Mouse (Mus musculus): ENCODE measurements around the gene Ptprd.

Ptprd gene

GRCm38 (mm10) chr4:77248918-77249317, 962.8 kb downstream of the Ptprd start:
- no peak for DNase-seq (ENCODE audit: low spot score in 2 of 2)

- no peak for DNase-seq (ENCODE audit: low spot score in 2 of 2)
Observed at GRCm38 (mm10) chr4:77241852-77242455, 969.8 kb downstream of the Ptprd start.

- no peak for DNase-seq (ENCODE audit: low spot score in 2 of 2)
Observed at GRCm38 (mm10) chr4:77238144-77238543, 973.6 kb downstream of the Ptprd start.

GRCm38 (mm10) chr4:77233243-77233642, 978.5 kb downstream of the Ptprd start:
- no peak for DNase-seq (ENCODE audit: low spot score in 2 of 2)

DNA sequence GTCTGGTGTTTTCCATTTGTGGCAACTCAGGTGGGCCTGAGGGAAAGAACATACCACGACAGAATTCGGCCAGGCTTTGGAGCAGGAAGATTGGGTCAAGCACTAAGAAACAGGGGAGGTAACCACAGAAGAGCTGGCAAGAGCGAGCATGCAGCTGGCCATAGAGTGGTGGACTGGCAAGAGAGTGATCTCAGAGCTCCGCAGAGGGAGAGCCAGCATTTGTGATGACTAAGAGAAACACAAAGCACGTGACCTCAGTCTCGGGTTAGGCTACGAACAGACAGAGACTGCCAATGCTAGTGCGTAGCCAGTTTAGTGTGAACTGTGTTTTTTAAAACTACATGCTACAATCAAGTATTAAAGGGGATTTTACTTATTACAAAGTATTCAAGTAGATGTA, 1042.9 kb downstream of the Ptprd start:
- DNase-seq (ENCODE audit: low spot score in 2 of 2): no peak

GRCm38 (mm10) chr4:77157601-77158000, 1054.2 kb downstream of the Ptprd start:
- DNase-seq (ENCODE audit: low spot score in 2 of 2): no peak

DNA sequence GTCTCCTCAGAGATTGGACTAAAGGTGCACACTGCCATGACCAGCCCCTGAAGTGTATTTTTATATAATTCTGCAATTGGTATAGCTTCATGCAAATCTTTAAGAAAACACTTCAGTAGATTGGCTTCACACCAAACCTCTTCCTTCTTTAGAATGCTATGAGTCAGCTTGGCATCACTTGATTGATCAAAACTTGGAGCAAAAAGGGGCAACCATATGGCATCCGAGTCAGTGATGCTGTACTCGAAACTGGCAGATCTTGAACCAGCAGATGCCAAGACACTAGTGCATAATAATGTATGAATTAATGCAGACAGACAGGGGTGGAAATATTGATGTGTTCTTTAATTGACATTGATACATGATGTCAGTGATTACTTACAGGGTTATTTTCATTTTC, 1056.2 kb downstream of the Ptprd start:
- DNase-seq (ENCODE audit: low spot score in 2 of 2): no peak

- no peak for DNase-seq (ENCODE audit: low spot score in 2 of 2)
Observed at GRCm38 (mm10) chr4:77155037-77155436, 1056.7 kb downstream of the Ptprd start.

DNA sequence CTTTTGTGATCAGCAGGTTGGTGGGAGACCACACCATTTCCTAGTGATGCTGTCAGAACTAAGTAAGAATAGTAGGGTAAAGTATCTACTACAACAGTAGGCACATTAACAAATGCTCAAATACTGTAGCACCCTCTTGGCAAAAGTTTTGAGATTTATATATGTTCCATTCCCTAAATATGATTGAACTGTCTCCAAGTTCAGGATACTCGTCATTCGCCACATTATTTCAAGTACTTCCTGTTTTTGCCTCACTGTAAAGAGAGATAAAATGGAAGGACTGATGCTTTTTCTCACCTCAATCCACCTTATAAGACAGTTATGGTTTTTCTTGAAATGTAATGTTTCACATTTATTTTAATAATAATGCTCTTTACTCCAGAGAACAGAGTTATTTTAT, 1086.9 kb downstream of the Ptprd start:
- no peak for DNase-seq (ENCODE audit: low spot score in 2 of 2)

DNA sequence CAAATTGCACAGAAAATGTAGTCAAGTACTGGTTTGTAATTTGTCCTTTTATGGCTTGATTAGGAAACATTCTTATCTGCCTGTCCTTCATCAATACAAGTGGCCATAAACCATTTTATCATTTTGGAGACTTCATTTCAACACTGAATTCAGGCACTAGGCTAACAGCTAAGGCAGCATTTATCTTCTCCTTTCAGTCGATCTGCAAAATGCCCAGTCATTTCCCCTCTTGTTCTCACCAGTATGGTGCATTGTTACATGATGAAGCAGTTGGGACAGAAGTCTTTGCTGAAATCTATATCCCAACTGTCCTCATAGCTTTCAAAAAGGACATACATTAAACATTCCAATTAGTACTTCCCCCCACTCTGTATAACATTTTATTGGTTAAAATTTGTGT, 1100.9 kb downstream of the Ptprd start:
- no peak for DNase-seq (ENCODE audit: low spot score in 2 of 2)

DNA sequence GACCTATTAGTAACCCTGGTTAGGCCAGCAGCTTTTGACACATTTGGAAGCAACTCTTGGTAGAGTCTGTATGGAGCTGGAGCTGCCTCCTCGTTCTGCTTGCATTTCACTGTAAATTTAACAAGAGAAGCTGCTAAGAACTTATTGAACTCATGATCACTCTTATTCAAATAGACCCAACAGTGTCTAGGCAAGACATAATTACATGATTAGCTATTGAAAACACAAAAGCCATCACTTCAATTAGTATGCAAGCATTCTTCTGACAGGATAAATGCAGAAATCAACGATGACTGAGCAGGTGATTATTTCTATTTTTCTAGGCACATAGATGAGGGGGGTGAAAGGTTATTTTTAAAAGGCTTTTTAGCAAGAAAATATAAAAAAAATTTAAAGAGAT, 1104.5 kb downstream of the Ptprd start:
- DNase-seq (ENCODE audit: low spot score in 2 of 2): no peak

DNA sequence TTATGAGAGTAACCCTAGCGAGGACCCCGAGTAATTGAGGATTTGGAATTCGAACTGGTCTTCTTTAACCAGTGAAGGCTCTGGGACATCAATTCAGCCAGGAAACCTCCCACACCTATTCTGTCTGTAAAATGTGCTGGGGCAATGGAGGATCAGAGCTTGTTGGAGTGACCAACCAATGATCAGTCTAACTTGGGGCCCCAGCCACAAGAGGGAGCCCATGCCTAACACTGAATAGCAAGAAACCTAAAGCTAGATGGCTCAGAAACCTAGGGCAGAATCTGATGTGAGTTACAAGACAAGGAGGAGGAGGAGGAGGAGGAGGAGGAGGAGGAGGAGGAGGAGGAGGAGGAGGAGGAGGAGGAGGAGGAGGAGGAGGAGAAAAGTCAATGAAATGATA, 1128.6 kb downstream of the Ptprd start:
- no peak for DNase-seq (ENCODE audit: low spot score in 2 of 2)

DNA sequence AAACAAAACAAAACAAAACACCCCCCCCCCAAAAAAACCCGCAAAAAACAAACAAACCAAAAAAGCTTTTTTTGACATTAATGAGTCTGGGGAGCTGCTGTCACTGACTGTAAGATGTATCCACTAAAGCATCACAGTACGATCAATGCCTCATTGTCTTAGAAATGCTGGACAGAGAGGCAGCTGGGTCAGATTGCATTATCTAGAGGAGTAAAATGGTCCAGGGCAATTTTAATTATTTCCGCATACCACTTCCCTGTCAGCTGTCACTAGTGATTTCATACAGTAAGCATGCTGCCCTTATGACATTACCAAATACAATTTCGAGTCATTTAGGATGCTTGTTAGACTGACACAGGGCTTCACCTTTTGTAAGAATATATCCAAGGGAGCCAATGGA, 1134.2 kb downstream of the Ptprd start:
- DNase-seq (ENCODE audit: low spot score in 2 of 2): no peak

DNA sequence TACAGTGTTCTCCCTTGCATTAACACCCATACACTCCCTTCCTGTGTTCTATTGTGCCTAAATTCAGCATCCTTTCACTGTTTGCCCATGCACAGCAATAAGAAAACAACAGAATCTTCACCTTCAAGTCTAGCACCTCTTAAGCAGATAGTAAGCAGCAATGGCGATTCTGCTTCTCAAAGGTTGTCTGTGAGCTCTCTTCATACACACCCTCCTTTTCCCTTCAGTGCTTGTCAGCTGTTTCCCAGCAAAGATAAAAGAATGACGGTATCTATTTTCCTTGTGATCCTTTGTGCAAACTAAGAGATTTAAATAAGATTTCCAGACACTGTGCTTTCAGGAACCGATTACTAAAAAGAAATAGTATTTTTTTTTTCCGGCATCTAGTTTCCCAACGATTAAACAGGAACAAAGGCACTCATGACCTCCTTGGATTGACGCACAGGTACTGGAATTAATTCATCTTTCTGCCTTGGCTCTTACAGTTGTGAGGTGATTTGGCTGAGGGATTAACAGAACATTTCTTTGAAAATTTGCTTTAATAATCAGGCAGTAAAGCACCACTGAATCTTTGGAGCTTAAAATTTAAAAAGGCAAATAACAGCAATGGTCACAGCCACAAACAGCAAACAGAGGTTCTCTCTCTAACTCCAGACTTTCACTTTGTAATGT, 1161.1 kb downstream of the Ptprd start:
- DNase-seq (ENCODE audit: low spot score in 2 of 2): no peak

DNA sequence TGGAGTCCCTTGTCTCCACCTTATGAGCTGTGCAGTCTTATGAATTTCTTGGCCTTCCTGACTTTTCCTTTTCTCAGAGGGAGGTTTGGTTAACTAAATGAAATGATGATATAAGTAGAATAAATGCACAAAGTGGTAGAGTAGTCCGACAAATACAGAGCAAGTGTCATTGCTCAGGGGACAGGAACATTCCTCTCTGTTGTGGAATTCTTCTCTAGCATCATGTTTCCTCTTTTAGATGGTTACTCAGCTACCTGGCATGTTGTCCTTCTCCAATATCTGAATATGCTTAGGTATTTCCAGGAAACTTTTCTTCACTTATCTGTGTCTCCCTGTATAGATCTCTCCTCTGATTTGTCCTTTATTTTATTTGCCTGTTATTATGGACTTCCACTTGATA, 1207.3 kb downstream of the Ptprd start:
- no peak for DNase-seq (ENCODE audit: low spot score in 2 of 2)

- DNase-seq (ENCODE audit: low spot score in 2 of 2): no peak
Observed at GRCm38 (mm10) chr4:76996172-76996571, 1215.6 kb downstream of the Ptprd start.

DNA sequence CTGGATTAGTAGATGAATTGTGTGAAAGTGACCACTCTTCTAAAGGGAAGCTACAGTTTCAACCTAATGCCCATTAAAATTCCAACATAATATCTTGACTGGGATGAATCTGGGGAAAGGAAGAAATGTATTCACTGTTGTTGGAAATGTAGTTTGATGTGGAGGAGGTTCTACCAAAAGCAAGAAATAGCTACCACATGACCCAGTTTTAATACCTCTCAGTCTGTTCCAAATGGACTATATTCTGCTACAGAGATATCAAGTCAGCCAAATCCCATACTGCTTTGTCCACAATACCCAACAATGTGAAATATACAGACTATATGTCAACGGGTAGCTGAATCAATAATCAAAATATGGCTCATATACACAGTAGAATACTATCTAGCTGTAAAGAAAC, 1221.8 kb downstream of the Ptprd start:
- DNase-seq (ENCODE audit: low spot score in 2 of 2): no peak

DNA sequence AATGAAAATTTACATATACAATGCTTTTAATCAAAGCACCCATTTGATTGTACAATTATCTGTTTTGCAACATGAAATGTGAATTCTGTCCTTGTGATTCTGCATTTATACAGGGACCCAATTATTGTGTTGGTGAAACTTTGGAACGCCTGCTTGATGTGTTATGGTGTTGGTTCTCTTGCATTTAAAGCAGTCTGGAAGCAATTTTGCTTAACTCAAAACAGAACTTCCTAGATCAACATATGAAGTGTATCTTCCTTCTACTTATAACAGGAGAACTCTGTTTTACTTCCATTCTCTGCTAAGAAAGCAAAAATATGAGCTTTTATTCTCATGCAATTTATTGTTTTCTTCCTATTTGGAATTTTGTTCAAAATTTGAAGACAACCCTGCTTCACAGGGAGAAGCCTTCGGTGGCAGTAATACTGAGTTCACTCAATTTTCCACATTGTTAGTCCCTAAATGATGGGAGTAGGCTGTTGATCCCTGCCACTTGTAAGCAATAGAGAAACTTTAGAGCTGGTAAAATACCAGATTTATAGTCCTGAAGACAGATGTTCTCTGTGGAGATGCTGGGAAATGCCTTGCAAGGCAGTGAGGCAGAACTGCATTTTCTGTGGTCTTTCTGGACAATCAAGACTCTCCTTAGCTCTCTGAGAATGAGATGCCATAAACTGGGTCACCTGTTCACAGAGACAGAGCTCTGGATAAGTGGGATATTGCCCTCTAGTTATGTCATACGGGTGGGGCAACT, 1234.5 kb downstream of the Ptprd start:
- no peak for DNase-seq (ENCODE audit: low spot score in 2 of 2)

- DNase-seq (ENCODE audit: low spot score in 2 of 2): no peak
Observed at GRCm38 (mm10) chr4:76948251-76948650, 1263.5 kb downstream of the Ptprd start.

- no peak for DNase-seq (ENCODE audit: low spot score in 2 of 2)
Observed at GRCm38 (mm10) chr4:76941382-76942360, 1270.1 kb downstream of the Ptprd start.

GRCm38 (mm10) chr4:76931559-76931958, 1280.2 kb downstream of the Ptprd start:
- no peak for DNase-seq (ENCODE audit: low spot score in 2 of 2)

Data from spleen, postnatal 10 days (tissue).